Mouse (Mus musculus) c-Kit-positive CD71-negative TER-119-negative erythroid progenitor cells, embryonic 14.5 days (primary cell): ENCODE measurements around the gene Ube2k.
"Not testable (repeated sequence)": the region's sequence is repeated elsewhere in the genome, so short reads cannot be mapped to it uniquely, and the experiment has no call there.

Experiments
- DNase-seq: peaks from one replicate; pipeline ENCODE4 v3.0.0-alpha.2; 2013; ENCODE audit warnings: low read depth

The Ube2k gene

GRCm38 (mm10) chr5:65536751-65537419 lies at the start of gene Ube2k, which contains the start of gene Smim14:
TSS of gene Ube2k (plus strand) at chr5:65537233.
TSS of gene Smim14 (minus strand) at chr5:65537184.
- DNase-seq, result peak; percentile 82

GRCm38 (mm10) chr5:65487381-65487780 lies 49.7 kb upstream of the Ube2k start:
- no peak for DNase-seq

- DNase-seq, result no peak
These were observed 48.3 kb upstream of the Ube2k start for GRCm38 (mm10) chr5:65488725-65489124.

- no peak for DNase-seq
These were observed 47.2 kb upstream of the Ube2k start for GRCm38 (mm10) chr5:65489830-65490229.

GRCm38 (mm10) chr5:65491767-65492715 lies 45.0 kb upstream of the Ube2k start:
- DNase-seq, result no peak

- DNase-seq, result peak; percentile 90
These were observed 44.1 kb upstream of the Ube2k start, which contains the start of gene Gm43552 for GRCm38 (mm10) chr5:65492716-65493531. TSS of gene Gm43552 (minus strand) at chr5:65492833.

GRCm38 (mm10) chr5:65500231-65500630 lies 36.8 kb upstream of the Ube2k start:
- no peak for DNase-seq

- no peak for DNase-seq
These were observed 35.6 kb upstream of the Ube2k start for GRCm38 (mm10) chr5:65501407-65501806.

GRCm38 (mm10) chr5:65505786-65506185 lies 31.2 kb upstream of the Ube2k start:
- no peak for DNase-seq

GRCm38 (mm10) chr5:65508395-65508794 lies 28.6 kb upstream of the Ube2k start:
- DNase-seq, result no peak

GRCm38 (mm10) chr5:65513506-65513905 lies 23.5 kb upstream of the Ube2k start:
- DNase-seq, result no peak

GRCm38 (mm10) chr5:65514635-65515278 lies 22.3 kb upstream of the Ube2k start:
- DNase-seq, result no peak

- DNase-seq, result no peak
These were observed 15.2 kb upstream of the Ube2k start for GRCm38 (mm10) chr5:65521803-65522202.

- DNase-seq, result no peak
These were observed 12.2 kb upstream of the Ube2k start for GRCm38 (mm10) chr5:65524831-65525230.

GRCm38 (mm10) chr5:65525674-65526443 lies 11.2 kb upstream of the Ube2k start:
- no peak for DNase-seq

- no peak for DNase-seq
These were observed 5.8 kb upstream of the Ube2k start for GRCm38 (mm10) chr5:65531283-65531682.

GRCm38 (mm10) chr5:65534496-65534895 lies 2.5 kb upstream of the Ube2k start:
- DNase-seq, result no peak

GRCm38 (mm10) chr5:65535457-65536067 lies 1.5 kb upstream of the Ube2k start:
- no peak for DNase-seq

- DNase-seq, result not testable (repeated sequence)
These were observed 966 bp upstream of the Ube2k start for GRCm38 (mm10) chr5:65536068-65536465.

GRCm38 (mm10) chr5:65537420-65538071 lies 513 bp downstream of the Ube2k start:
- DNase-seq, result no peak
